Mouse (Mus musculus) kidney, adult 2 months (tissue): ENCODE measurements around the gene Angptl8.

Source experiments
- CTCF ChIP-seq: fragments of 200-500 bp; conservative IDR thresholded peaks from 2 replicates; pipeline ENCODE4 v1.5.1; 2011; ENCODE audit warnings: low read depth, mild to moderate bottlenecking, control low read depth, low read length, moderate library complexity, mixed read lengths; ENCODE audit not compliant: insufficient read depth, insufficient read length
- POLR2A ChIP-seq: fragments of 200-500 bp; IDR thresholded peaks from one replicate; pipeline ENCODE4 v1.6.1; 2011; ENCODE audit warnings: low read depth, low read length, control low read depth

DNA sequence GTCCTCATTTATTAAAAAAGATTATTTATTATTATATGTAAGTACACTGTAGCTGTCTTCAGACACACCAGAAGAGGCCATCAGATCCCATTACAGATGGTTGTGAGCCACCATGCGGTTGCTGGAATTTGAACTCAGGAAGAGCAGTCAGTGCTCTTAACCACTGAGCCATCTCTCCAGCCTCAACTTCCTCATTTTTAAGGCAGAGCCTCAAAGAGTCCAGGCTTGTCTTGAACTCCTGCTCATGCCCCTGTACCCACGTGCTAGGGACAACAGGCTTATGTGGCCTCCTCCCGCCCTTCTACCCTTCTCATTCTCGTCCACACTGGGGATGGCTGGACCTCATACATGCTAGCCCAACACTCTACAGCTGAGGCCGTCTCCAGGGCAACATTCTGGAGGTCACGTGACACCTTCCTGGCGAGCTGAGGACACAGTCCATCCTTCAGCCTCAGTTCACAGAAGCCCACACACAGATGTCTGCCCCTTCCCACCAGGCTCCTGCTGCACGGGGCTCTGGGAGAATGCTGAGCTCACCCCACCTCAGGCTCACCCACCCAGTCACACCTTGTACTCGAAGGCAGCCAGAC is 18.5 kb upstream of the Angptl8 start:
- TF ChIP-seq CTCF (no peak), POLR2A (no peak)
